Mouse (Mus musculus): ENCODE results near the gene Ces1a. TPM values are rescaled to one million over a fixed set of nuclear protein-coding genes. Genes with fewer than 3 reads are reported as not detected.

The Ces1a gene
- not detected for polyA plus RNA-seq (2017; shearing (Covaris generic))

GRCm38 (mm10) chr8:93048092-93048491 is at the start of gene Ces1a:
Gene Ces1a, minus strand, starts transcription at chr8:93048192.

GRCm38 (mm10) chr8:93079887-93080286 is 31.9 kb upstream of the Ces1a start, which contains the start of gene Ces1b:
Gene Ces1b, minus strand, starts transcription at chr8:93080017.

Other genes with a start within 250 kb of the Ces1a start
- gene Mmp2, start 220.9 kb downstream of the Ces1a start, polyA plus RNA-seq (2017; shearing (Covaris generic)), result not detected
- gene Lpcat2, start 192.9 kb downstream of the Ces1a start, polyA plus RNA-seq (2017; shearing (Covaris generic)), result 0.83 TPM
- gene Capns2, start 146.8 kb downstream of the Ces1a start, polyA plus RNA-seq (2017; shearing (Covaris generic)), result not detected
- not detected for gene Slc6a2, start 88.1 kb downstream of the Ces1a start, polyA plus RNA-seq (2017; shearing (Covaris generic))
- gene Ces1b, start 31.8 kb upstream of the Ces1a start, polyA plus RNA-seq (2017; shearing (Covaris generic)), result not detected
- not detected for gene Ces1c, start 83.1 kb upstream of the Ces1a start, polyA plus RNA-seq (2017; shearing (Covaris generic))
- gene Ces1d, start 149.6 kb upstream of the Ces1a start, polyA plus RNA-seq (2017; shearing (Covaris generic)), result not detected
- not detected for gene Ces1e, start 181.4 kb upstream of the Ces1a start, polyA plus RNA-seq (2017; shearing (Covaris generic))
- not detected for gene Ces1f, start 231.6 kb upstream of the Ces1a start, polyA plus RNA-seq (2017; shearing (Covaris generic))

Measured in CD4-positive, CD25-positive, alpha-beta regulatory T cell, adult 9 weeks (primary cell).